Mouse (Mus musculus) neural tube, embryonic 11.5 days (tissue): ENCODE data around the gene Xylt1. TPM values are rescaled to one million over a fixed set of nuclear protein-coding genes. Genes with fewer than 3 reads are reported as not detected.

Source experiments
- ATAC-seq: fragments of 200-750 bp; cut with Nextera tagmentation; 2 replicates; pipeline ENCODE4 v1.8.0; 2017; ENCODE audit warnings: moderate number of reproducible peaks, mild to moderate bottlenecking, moderate TSS enrichment, moderate library complexity; ENCODE audit not compliant: insufficient read depth, low FRiP score, low TSS enrichment
- DNase-seq: peaks from one replicate; pipeline ENCODE4 v3.0.0-alpha.2; 2015; ENCODE audit warnings: low spot score
- H3K27ac ChIP-seq: fragments of 300-500 bp; sonication (generic); 2 replicates; pipeline ENCODE4 v1.5.1; 2014; ENCODE audit warnings: low read depth, mild to moderate bottlenecking, low read length
- H3K27me3 ChIP-seq: fragments of 300-500 bp; sonication (generic); 2 replicates; pipeline ENCODE4 v1.6.1; 2014; ENCODE audit warnings: mild to moderate bottlenecking, low read length, mixed read lengths; ENCODE audit not compliant: control insufficient read depth, insufficient read depth
- H3K36me3 ChIP-seq: fragments of 300-500 bp; sonication (generic); 2 replicates; pipeline ENCODE4 v1.6.1; 2014; ENCODE audit warnings: mild to moderate bottlenecking, low read length, moderate library complexity, mixed read lengths; ENCODE audit not compliant: control insufficient read depth, insufficient read depth
- H3K4me1 ChIP-seq: fragments of 300-500 bp; sonication (generic); 2 replicates; pipeline ENCODE4 v1.6.1; 2014; ENCODE audit warnings: low read length, mixed read lengths; ENCODE audit not compliant: control insufficient read depth, insufficient read depth
- H3K4me2 ChIP-seq: fragments of 300-500 bp; sonication (generic); 2 replicates; pipeline ENCODE4 v1.6.1; 2014; ENCODE audit warnings: low read depth, mild to moderate bottlenecking, moderate library complexity
- H3K4me3 ChIP-seq: fragments of 300-500 bp; sonication (generic); 2 replicates; pipeline ENCODE4 v1.5.1; 2014; ENCODE audit warnings: low read depth, low read length
- H3K9ac ChIP-seq: fragments of 300-500 bp; sonication (generic); 2 replicates; pipeline ENCODE4 v1.6.1; 2014; ENCODE audit warnings: mild to moderate bottlenecking, low read length
- H3K9me3 ChIP-seq: fragments of 300-500 bp; sonication (generic); 2 replicates; pipeline ENCODE4 v1.6.1; 2016; ENCODE audit warnings: low read length; ENCODE audit not compliant: control insufficient read depth
- WGBS: fragments of 180-500 bp; shearing (Covaris S2); extraction: QIAGEN DNeasy Blood & Tissue Kit; methylation state at CpG from one replicate; pipeline ENCODE4 v1.1.7; 2014; 5-methylcytosine and 5-hydroxymethylcytosine counted together
- polyA plus RNA-seq: library from polyadenylated mRNA; unstranded; fragments of >200 nt; fragmentation: Nextera tagmentation; extraction: Ambion mirVana; gene quantifications from 2 replicates; pipeline ENCODE4 v1.2.1, GENCODE M21; 2014

Gene Xylt1
- polyA plus RNA-seq, 1 experiment from 2014 or later, result 1.6 TPM

- no peak for ATAC-seq
- Histone ChIP-seq H3K27me3 (no peaks in the 10 kb centered on the region), H3K36me3 (no peaks in the 10 kb centered on the region), H3K4me3 (no peak overlapping the region), H3K27ac (no peak overlapping the region), H3K4me1 (no peaks in the 10 kb centered on the region), H3K4me2 (no peak overlapping the region), H3K9me3 (no peaks in the 10 kb centered on the region), H3K9ac (no peak overlapping the region)
- 85% methylated on average over 8 of the region's 8 CpGs for WGBS
- DNase-seq, result peak; percentile 5
These were observed 28.6 kb downstream of the Xylt1 start for GRCm38 (mm10) chr7:117409268-117409988.

GRCm38 (mm10) chr7:117411874-117412273 lies 31.1 kb downstream of the Xylt1 start:
- Histone ChIP-seq H3K36me3 (no peaks in the 10 kb centered on the region), H3K27me3 (no peaks in the 10 kb centered on the region), H3K4me2 (no peak overlapping the region), H3K4me3 (no peak overlapping the region), H3K9ac (no peak overlapping the region), H3K27ac (no peak overlapping the region), H3K4me1 (no peaks in the 10 kb centered on the region), H3K9me3 (no peaks in the 10 kb centered on the region)
- DNase-seq, result no peak
- no peak for ATAC-seq
- 95% methylated on average over 2 of the region's 2 CpGs for WGBS

GRCm38 (mm10) chr7:117412405-117412804 lies 31.6 kb downstream of the Xylt1 start:
- 89% methylated on average over 5 of the region's 5 CpGs for WGBS

GRCm38 (mm10) chr7:117414341-117415008 lies 33.7 kb downstream of the Xylt1 start:
- no peaks in the 10 kb centered on the region for H3K27me3 ChIP-seq
- no peak for ATAC-seq
- H3K4me2 ChIP-seq, result no peak overlapping the region
- H3K36me3 ChIP-seq, result no peaks in the 10 kb centered on the region
- H3K9ac ChIP-seq, result no peak overlapping the region
- no peaks in the 10 kb centered on the region for H3K9me3 ChIP-seq
- no peak overlapping the region for H3K27ac ChIP-seq
- no peak overlapping the region for H3K4me3 ChIP-seq
- DNase-seq, result no peak
- no peaks in the 10 kb centered on the region for H3K4me1 ChIP-seq
- WGBS, result 79% methylated on average over 12 of the region's 12 CpGs

More at GRCm38 (mm10) chr7:117412405-117412804, 31.6 kb downstream of the Xylt1 start:
- Histone ChIP-seq H3K27me3 (no peaks in the 10 kb centered on the region), H3K27ac (no peak overlapping the region), H3K4me3 (no peak overlapping the region), H3K9ac (no peak overlapping the region), H3K4me1 (no peaks in the 10 kb centered on the region), H3K36me3 (no peaks in the 10 kb centered on the region), H3K9me3 (no peaks in the 10 kb centered on the region), H3K4me2 (no peak overlapping the region)
- ATAC-seq (no peak), DNase-seq (peak; percentile 9)

- Histone ChIP-seq H3K27me3 (no peaks in the 10 kb centered on the region), H3K4me3 (no peak overlapping the region), H3K4me1 (no peaks in the 10 kb centered on the region), H3K27ac (no peak overlapping the region), H3K9ac (no peak overlapping the region), H3K9me3 (no peaks in the 10 kb centered on the region), H3K4me2 (no peak overlapping the region), H3K36me3 (no peaks in the 10 kb centered on the region)
- 91% methylated on average over 8 of the region's 8 CpGs for WGBS
- no peak for ATAC-seq
- no peak for DNase-seq
These were observed 34.2 kb downstream of the Xylt1 start for GRCm38 (mm10) chr7:117415009-117415363.

- 68% methylated on average over 5 of the region's 5 CpGs for WGBS
- Histone ChIP-seq H3K4me3 (no peak overlapping the region), H3K27me3 (no peaks in the 10 kb centered on the region), H3K36me3 (no peaks in the 10 kb centered on the region), H3K4me1 (no peaks in the 10 kb centered on the region), H3K27ac (no peak overlapping the region), H3K9me3 (no peaks in the 10 kb centered on the region), H3K4me2 (no peak overlapping the region), H3K9ac (no peak overlapping the region)
- DNase-seq, result no peak
- ATAC-seq, result no peak
These were observed 38.3 kb downstream of the Xylt1 start for GRCm38 (mm10) chr7:117419041-117419440.

- Histone ChIP-seq H3K9ac (no peak overlapping the region), H3K27me3 (no peaks in the 10 kb centered on the region), H3K36me3 (no peaks in the 10 kb centered on the region), H3K27ac (no peak overlapping the region), H3K9me3 (no peaks in the 10 kb centered on the region), H3K4me3 (no peak overlapping the region), H3K4me2 (no peak overlapping the region), H3K4me1 (no peaks in the 10 kb centered on the region)
- ATAC-seq, result no peak
- WGBS, result 78% methylated on average over 2 of the region's 2 CpGs
- DNase-seq, result no peak
These were observed 39.1 kb downstream of the Xylt1 start for GRCm38 (mm10) chr7:117419846-117420245.

DNA sequence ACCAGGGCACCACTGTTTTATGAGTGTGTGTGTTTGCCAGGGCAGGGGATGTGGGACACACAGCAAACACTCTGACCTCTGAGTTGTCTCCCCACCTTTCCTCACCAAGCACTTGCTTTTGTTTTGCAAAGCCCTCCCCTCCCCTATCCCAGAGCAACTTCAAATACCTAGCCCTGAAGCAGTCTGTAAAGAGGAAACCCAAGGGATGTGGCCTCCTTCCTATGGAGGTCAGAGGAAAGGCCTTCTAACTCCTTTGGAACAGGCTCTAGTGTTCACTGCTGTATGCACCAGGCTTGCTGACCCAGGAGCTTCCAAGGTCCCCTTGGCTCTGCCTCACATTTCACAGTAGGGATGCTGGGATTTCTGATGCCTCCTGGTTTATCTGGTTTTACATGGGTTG lies 39.5 kb downstream of the Xylt1 start:
- no peak overlapping the region for H3K27ac ChIP-seq

More for the DNA sequence above, 39.5 kb downstream of the Xylt1 start:
- H3K9me3 ChIP-seq, result no peaks in the 10 kb centered on the region
- DNase-seq (no peak), ATAC-seq (no peak)
- H3K4me1 ChIP-seq, result no peaks in the 10 kb centered on the region
- H3K4me2 ChIP-seq, result no peak overlapping the region
- H3K4me3 ChIP-seq, result no peak overlapping the region
- no peaks in the 10 kb centered on the region for H3K36me3 ChIP-seq
- H3K9ac ChIP-seq, result no peak overlapping the region
- H3K27me3 ChIP-seq, result no peaks in the 10 kb centered on the region
